Mouse (Mus musculus) adrenal gland, postnatal 25 days (tissue): ENCODE results near the gene Gm11985. TPM values are rescaled to one million over a fixed set of nuclear protein-coding genes. Genes with fewer than 3 reads are reported as not detected.
"Not testable (repeated sequence)": the region's sequence is repeated elsewhere in the genome, so short reads cannot be mapped to it uniquely, and the experiment has no call there.

Experiments
- DNase-seq: peaks from one replicate; pipeline ENCODE4 v3.0.0; 2021; ENCODE audit warnings: mixed read lengths
- long read RNA-seq: library from polyadenylated mRNA; stranded (forward); transcript quantifications from one replicate; pipeline ENCODE4 v2.0.0, GENCODE M21; 2021
- total RNA-seq: library from RNA; stranded (reverse); gene quantifications from 2 replicates; pipeline ENCODE4 v1.2.3, GENCODE M21; 2021

Gm11985 gene
- total RNA-seq: not detected in 2 replicates
- long read RNA-seq: 0 reads

- no peak for DNase-seq
Observed at GRCm38 (mm10) chr11:7188469-7188868, at the start of gene Gm11985. Gene Gm11985 (minus strand): TSS chr11:7188569.

GRCm38 (mm10) chr11:7237712-7238111, 49.3 kb upstream of the Gm11985 start:
- no peak for DNase-seq

GRCm38 (mm10) chr11:7236751-7237150, 48.4 kb upstream of the Gm11985 start:
- DNase-seq: no peak

GRCm38 (mm10) chr11:7234981-7235609, 46.7 kb upstream of the Gm11985 start:
- no peak for DNase-seq

- no peak for DNase-seq
Observed at GRCm38 (mm10) chr11:7234436-7234835, 46.1 kb upstream of the Gm11985 start.

- no peak for DNase-seq
Observed at GRCm38 (mm10) chr11:7233333-7233732, 45.0 kb upstream of the Gm11985 start.

- no peak for DNase-seq
Observed at GRCm38 (mm10) chr11:7231958-7232357, 43.6 kb upstream of the Gm11985 start.

GRCm38 (mm10) chr11:7230000-7230399, 41.6 kb upstream of the Gm11985 start:
- no peak for DNase-seq

- no peak for DNase-seq
Observed at GRCm38 (mm10) chr11:7228107-7228506, 39.7 kb upstream of the Gm11985 start.

GRCm38 (mm10) chr11:7226810-7227550, 38.6 kb upstream of the Gm11985 start:
- no peak for DNase-seq

GRCm38 (mm10) chr11:7226200-7226599, 37.8 kb upstream of the Gm11985 start:
- no peak for DNase-seq

- DNase-seq: not testable (repeated sequence)
Observed at GRCm38 (mm10) chr11:7221826-7222225, 33.5 kb upstream of the Gm11985 start.

- DNase-seq: peak; percentile 74
Observed at GRCm38 (mm10) chr11:7215703-7216102, 27.3 kb upstream of the Gm11985 start.

- no peak for DNase-seq
Observed at GRCm38 (mm10) chr11:7214761-7215160, 26.4 kb upstream of the Gm11985 start.

- no peak for DNase-seq
Observed at GRCm38 (mm10) chr11:7214342-7214660, 25.9 kb upstream of the Gm11985 start.

GRCm38 (mm10) chr11:7213501-7214341, 25.4 kb upstream of the Gm11985 start, which contains the start of gene Igfbp3:
Gene Igfbp3 (minus strand): TSS chr11:7213923.
- peak; percentile 51 for DNase-seq

- no peak for DNase-seq
Observed at GRCm38 (mm10) chr11:7213161-7213500, 24.8 kb upstream of the Gm11985 start.

- DNase-seq: no peak
Observed at GRCm38 (mm10) chr11:7212126-7212798, 23.9 kb upstream of the Gm11985 start.

- DNase-seq: no peak
Observed at GRCm38 (mm10) chr11:7211211-7211610, 22.8 kb upstream of the Gm11985 start.

- DNase-seq: peak; percentile 83
Observed at GRCm38 (mm10) chr11:7210343-7210742, 22.0 kb upstream of the Gm11985 start.

GRCm38 (mm10) chr11:7203846-7204245, 15.5 kb upstream of the Gm11985 start:
- no peak for DNase-seq

- DNase-seq: no peak
Observed at GRCm38 (mm10) chr11:7202206-7202605, 13.8 kb upstream of the Gm11985 start.

- DNase-seq: no peak
Observed at GRCm38 (mm10) chr11:7200393-7200783, 12.0 kb upstream of the Gm11985 start.
